Mouse (Mus musculus) ovary, adult 2 months (tissue): ENCODE results near the gene Chrna3. TPM values are rescaled to one million over a fixed set of nuclear protein-coding genes. Genes with fewer than 3 reads are reported as not detected.

Source experiments
- polyA plus RNA-seq: library from polyadenylated mRNA; depleted of rRNA; stranded (reverse); fragments of >200 nt; gene quantifications from 2 replicates; pipeline ENCODE4 v1.2.3, GENCODE M21; 2012; rRNA removed

The Chrna3 gene
- polyA plus RNA-seq: 0.07 TPM in 1 of 2 replicates, not detected in the other

GRCm38 (mm10) chr9:55026275-55026663 lies at the start of gene Chrna3:
Gene Chrna3, minus strand, starts transcription at chr9:55026562.

GRCm38 (mm10) chr9:55048211-55048880 lies 22.0 kb upstream of the Chrna3 start, which contains the start of gene Chrnb4:
Gene Chrnb4, minus strand, starts transcription at chr9:55048779.

GRCm38 (mm10) chr9:54980674-54981073 lies 45.7 kb downstream of the Chrna3 start, which contains the start of gene Chrna5:
Gene Chrna5, plus strand, starts transcription at chr9:54980880.

Other genes starting within 250 kb of the Chrna3 start
- gene Ireb2, start 162.8 kb downstream of the Chrna3 start, polyA plus RNA-seq: 2.0 and 3.5 TPM in 2 replicates
- gene Hykk, start 109.3 kb downstream of the Chrna3 start, polyA plus RNA-seq: 0.75 TPM in 2 replicates
- 30.9 and 42.7 TPM in 2 replicates for gene Psma4, start 75.8 kb downstream of the Chrna3 start, polyA plus RNA-seq
- gene AY074887, start 75.6 kb downstream of the Chrna3 start, polyA plus RNA-seq: not detected in 2 replicates
- not detected in 2 replicates for gene Chrna5, start 45.7 kb downstream of the Chrna3 start, polyA plus RNA-seq
- 0.09 and 0.10 TPM in 2 replicates for gene Chrnb4, start 22.2 kb upstream of the Chrna3 start, polyA plus RNA-seq
- 16.4 and 18.9 TPM in 2 replicates for gene Ube2q2, start 122.3 kb upstream of the Chrna3 start, polyA plus RNA-seq
- 12.6 and 14.8 TPM in 2 replicates for gene Fbxo22, start 182.4 kb upstream of the Chrna3 start, polyA plus RNA-seq